Mouse (Mus musculus): ENCODE results near the gene Ccdc85b. TPM values are rescaled to one million over a fixed set of nuclear protein-coding genes. Genes with fewer than 3 reads are reported as not detected.

Ccdc85b gene
- polyA plus RNA-seq, 1 experiment = 3.3 TPM

DNA sequence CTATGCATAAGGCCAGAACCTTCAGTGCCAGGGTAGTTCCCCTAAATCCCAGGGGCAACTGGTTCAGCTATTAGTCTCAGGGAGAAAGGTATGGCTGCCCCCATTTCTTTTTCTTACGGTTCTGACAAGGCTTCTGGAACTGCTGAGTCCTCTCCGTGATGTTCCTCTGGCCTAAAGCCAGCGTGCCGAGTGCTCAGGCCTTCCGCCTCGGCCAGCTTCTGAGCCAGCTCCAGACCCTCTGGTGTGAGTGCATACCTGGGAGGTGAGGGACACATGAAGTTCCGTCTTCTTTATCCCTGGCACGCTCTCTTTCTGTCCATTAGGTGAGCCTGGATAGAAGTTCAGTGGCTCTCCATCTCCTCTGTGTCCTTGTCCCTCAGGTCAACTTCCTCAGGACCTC, 27.7 kb upstream of the Ccdc85b start:
- Histone ChIP-seq H3K4me1 (ENCODE audit: control insufficient read depth, insufficient read depth, low read length) (no peaks in the 10 kb centered on the region), H3K27me3 (ENCODE audit: control insufficient read depth, insufficient read depth, low read length, poor library complexity, severe bottlenecking) (no peaks in the 10 kb centered on the region), H3K9ac (ENCODE audit: low read depth, poor library complexity, severe bottlenecking) (no peak overlapping the region), H3K36me3 (ENCODE audit: control insufficient read depth, insufficient read depth, low read length, poor library complexity, severe bottlenecking) (0 out of 2 replicates have a peak, but pooled peaks cover 2% of the 10 kb centered on the region), H3K4me3 (ENCODE audit: low read depth, low read length) (no peak overlapping the region), H3K9me3 (replicated peaks; ENCODE audit: control insufficient read depth, insufficient read depth, low read length, poor library complexity, severe bottlenecking) (no peaks in the 10 kb centered on the region), H3K27ac (ENCODE audit: insufficient read depth, low read length) (no peak overlapping the region)
- TF ChIP-seq POLR2A (IDR thresholded peaks at IDR 0.05; ENCODE audit: insufficient read depth, low read length) (no peak), CTCF (IDR thresholded peaks at IDR 0.05; ENCODE audit: low read depth, low read length) (no peak), EP300 (IDR thresholded peaks at IDR 0.05; ENCODE audit: insufficient read depth, low read depth, low read length) (no peak)

DNA sequence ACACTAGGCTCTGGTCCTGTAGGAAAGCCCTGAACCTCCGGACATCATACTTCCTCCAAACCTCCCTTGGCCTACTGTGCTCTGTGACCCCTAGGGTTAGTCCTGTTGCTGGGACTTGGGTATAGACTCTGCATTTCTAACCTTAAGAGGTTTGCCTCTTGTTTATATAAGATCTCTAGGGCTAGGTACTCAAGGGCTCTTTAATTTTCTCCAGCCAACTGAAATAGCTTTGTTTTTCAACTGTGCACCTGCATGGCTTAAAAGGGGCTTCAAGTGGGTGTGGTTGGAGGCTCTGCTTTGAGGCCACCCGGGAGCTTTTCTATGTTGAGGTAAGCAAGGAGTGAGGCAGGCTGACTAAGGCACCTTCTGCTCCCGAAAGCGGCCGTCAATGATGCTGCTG, 26.8 kb upstream of the Ccdc85b start:
- no peak overlapping the region for H3K9ac ChIP-seq (ENCODE audit: low read depth, poor library complexity, severe bottlenecking)
- H3K27ac ChIP-seq (ENCODE audit: insufficient read depth, low read length) = no peak overlapping the region
- H3K36me3 ChIP-seq (ENCODE audit: control insufficient read depth, insufficient read depth, low read length, poor library complexity, severe bottlenecking) = 0 out of 2 replicates have a peak, but pooled peaks cover 2% of the 10 kb centered on the region
- no peaks in the 10 kb centered on the region for H3K4me1 ChIP-seq (ENCODE audit: control insufficient read depth, insufficient read depth, low read length)
- H3K27me3 ChIP-seq (ENCODE audit: control insufficient read depth, insufficient read depth, low read length, poor library complexity, severe bottlenecking) = no peaks in the 10 kb centered on the region
- TF ChIP-seq CTCF (IDR thresholded peaks at IDR 0.05; ENCODE audit: low read depth, low read length) (no peak), POLR2A (IDR thresholded peaks at IDR 0.05; ENCODE audit: insufficient read depth, low read length) (no peak), EP300 (IDR thresholded peaks at IDR 0.05; ENCODE audit: insufficient read depth, low read depth, low read length) (no peak)
- H3K9me3 ChIP-seq (replicated peaks; ENCODE audit: control insufficient read depth, insufficient read depth, low read length, poor library complexity, severe bottlenecking) = no peaks in the 10 kb centered on the region
- no peak overlapping the region for H3K4me3 ChIP-seq (ENCODE audit: low read depth, low read length)

DNA sequence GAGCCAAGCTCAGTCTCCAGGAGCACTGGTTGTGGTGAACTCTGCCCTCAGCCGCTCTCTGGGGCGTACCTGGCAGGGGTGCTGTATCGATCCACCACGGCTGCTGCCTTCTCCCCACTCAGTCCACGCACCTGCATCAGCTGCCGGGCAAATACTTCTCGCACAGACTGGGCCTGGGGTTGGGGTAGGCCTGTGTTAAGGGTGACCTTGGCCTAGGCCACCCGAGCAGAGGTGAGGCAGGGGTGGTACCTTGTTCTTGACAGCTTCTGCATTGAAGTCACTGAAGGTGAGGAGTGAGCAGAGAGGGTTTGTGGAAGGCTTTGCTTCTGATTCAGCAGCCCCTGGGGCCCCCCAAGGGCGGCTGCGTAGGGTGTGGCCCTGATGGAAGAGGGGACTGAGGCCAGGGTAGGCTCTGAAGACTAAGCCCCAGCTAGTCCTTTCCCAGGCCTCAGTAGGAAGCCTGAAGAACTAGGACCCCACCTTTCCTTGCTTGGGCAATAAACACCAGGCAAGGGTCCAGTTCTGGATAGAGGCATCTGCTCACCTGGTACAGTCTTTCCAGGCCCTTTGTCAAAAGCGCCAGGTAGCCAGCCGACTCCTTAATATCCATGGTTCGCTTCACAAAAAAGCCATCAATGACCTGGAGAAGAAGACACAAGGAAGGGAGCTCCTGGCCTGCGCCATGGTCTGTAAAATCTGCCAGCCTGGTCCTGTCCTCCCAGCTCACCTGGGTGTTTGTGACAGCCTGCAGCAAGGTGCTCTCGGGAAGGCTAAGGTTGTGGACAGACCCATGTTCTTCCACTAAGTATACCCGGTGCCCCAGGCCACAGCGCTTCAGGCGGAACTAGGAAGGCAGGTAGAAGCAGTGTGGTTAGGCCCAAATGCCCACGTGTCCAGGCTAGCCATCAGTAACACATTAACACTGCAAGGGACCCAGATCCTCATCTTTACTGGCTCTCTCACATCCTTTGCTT, 26.0 kb upstream of the Ccdc85b start:
- H3K9ac ChIP-seq (ENCODE audit: low read depth, poor library complexity, severe bottlenecking) = no peak overlapping the region
- TF ChIP-seq CTCF (IDR thresholded peaks at IDR 0.05; ENCODE audit: low read depth, low read length) (no peak), POLR2A (IDR thresholded peaks at IDR 0.05; ENCODE audit: insufficient read depth, low read length) (no peak), EP300 (IDR thresholded peaks at IDR 0.05; ENCODE audit: insufficient read depth, low read depth, low read length) (no peak)
- no peaks in the 10 kb centered on the region for H3K9me3 ChIP-seq (replicated peaks; ENCODE audit: control insufficient read depth, insufficient read depth, low read length, poor library complexity, severe bottlenecking)
- H3K4me1 ChIP-seq (ENCODE audit: control insufficient read depth, insufficient read depth, low read length) = no peaks in the 10 kb centered on the region
- no peaks in the 10 kb centered on the region for H3K27me3 ChIP-seq (ENCODE audit: control insufficient read depth, insufficient read depth, low read length, poor library complexity, severe bottlenecking)
- H3K36me3 ChIP-seq (ENCODE audit: control insufficient read depth, insufficient read depth, low read length, poor library complexity, severe bottlenecking) = 0 out of 2 replicates have a peak, but pooled peaks cover 2% of the 10 kb centered on the region
- no peak overlapping the region for H3K4me3 ChIP-seq (ENCODE audit: low read depth, low read length)
- H3K27ac ChIP-seq (ENCODE audit: insufficient read depth, low read length) = no peak overlapping the region

DNA sequence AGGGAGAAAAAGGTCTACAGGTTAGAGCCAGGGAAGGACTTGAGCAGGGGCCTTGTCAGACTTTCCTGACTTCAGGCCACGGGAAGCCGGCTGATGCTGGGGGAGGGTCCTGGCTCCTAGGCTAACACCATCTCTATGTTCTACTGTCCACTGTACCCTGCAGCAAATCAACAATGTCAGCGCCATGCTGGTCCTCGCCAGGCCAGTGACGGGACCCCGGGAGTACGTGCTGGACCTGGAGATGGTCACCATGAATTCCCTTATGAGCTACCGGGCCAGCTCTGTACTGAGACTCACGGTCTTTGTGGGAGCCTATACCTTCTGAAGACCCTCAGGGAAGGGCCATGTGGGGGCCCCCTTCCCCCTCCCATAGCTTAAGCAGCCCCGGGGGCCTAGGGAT, 23.7 kb upstream of the Ccdc85b start:
- Histone ChIP-seq H3K27ac (ENCODE audit: insufficient read depth, low read length) (no peak overlapping the region), H3K9me3 (replicated peaks; ENCODE audit: control insufficient read depth, insufficient read depth, low read length, poor library complexity, severe bottlenecking) (no peaks in the 10 kb centered on the region), H3K4me1 (ENCODE audit: control insufficient read depth, insufficient read depth, low read length) (no peaks in the 10 kb centered on the region), H3K27me3 (ENCODE audit: control insufficient read depth, insufficient read depth, low read length, poor library complexity, severe bottlenecking) (no peaks in the 10 kb centered on the region), H3K9ac (ENCODE audit: low read depth, poor library complexity, severe bottlenecking) (no peak overlapping the region), H3K4me3 (ENCODE audit: low read depth, low read length) (no peak overlapping the region), H3K36me3 (ENCODE audit: control insufficient read depth, insufficient read depth, low read length, poor library complexity, severe bottlenecking) (0 out of 2 replicates have a peak, but pooled peaks cover 2% of the 10 kb centered on the region)
- no peak for TF ChIP-seq POLR2A (IDR thresholded peaks at IDR 0.05; ENCODE audit: insufficient read depth, low read length)
- TF ChIP-seq CTCF (IDR thresholded peaks at IDR 0.05; ENCODE audit: low read depth, low read length) = no peak
- no peak for TF ChIP-seq EP300 (IDR thresholded peaks at IDR 0.05; ENCODE audit: insufficient read depth, low read depth, low read length)

DNA sequence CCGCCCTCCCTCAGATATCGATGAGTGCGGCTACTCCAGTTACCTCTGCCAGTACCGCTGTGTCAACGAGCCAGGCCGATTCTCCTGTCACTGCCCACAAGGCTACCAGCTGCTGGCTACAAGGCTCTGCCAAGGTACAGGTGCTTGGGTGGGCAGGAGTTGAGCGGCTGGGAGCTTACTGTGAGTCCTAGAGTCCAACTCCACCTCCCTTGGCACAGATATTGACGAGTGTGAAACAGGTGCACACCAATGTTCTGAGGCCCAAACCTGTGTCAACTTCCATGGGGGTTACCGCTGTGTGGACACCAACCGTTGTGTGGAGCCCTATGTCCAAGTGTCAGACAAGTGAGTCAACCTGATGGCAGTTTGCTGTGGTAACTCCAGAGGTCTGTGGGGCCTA, 22.3 kb upstream of the Ccdc85b start:
- no peak for TF ChIP-seq CTCF (IDR thresholded peaks at IDR 0.05; ENCODE audit: low read depth, low read length)
- TF ChIP-seq EP300 (IDR thresholded peaks at IDR 0.05; ENCODE audit: insufficient read depth, low read depth, low read length) = no peak
- no peak for TF ChIP-seq POLR2A (IDR thresholded peaks at IDR 0.05; ENCODE audit: insufficient read depth, low read length)
- no peaks in the 10 kb centered on the region for H3K4me1 ChIP-seq (ENCODE audit: control insufficient read depth, insufficient read depth, low read length)
- 0 out of 2 replicates have a peak, but pooled peaks cover 2% of the 10 kb centered on the region for H3K36me3 ChIP-seq (ENCODE audit: control insufficient read depth, insufficient read depth, low read length, poor library complexity, severe bottlenecking)
- H3K27ac ChIP-seq (ENCODE audit: insufficient read depth, low read length) = no peak overlapping the region
- H3K4me3 ChIP-seq (ENCODE audit: low read depth, low read length) = no peak overlapping the region
- no peaks in the 10 kb centered on the region for H3K27me3 ChIP-seq (ENCODE audit: control insufficient read depth, insufficient read depth, low read length, poor library complexity, severe bottlenecking)
- H3K9ac ChIP-seq (ENCODE audit: low read depth, poor library complexity, severe bottlenecking) = no peak overlapping the region
- H3K9me3 ChIP-seq (replicated peaks; ENCODE audit: control insufficient read depth, insufficient read depth, low read length, poor library complexity, severe bottlenecking) = no peaks in the 10 kb centered on the region

Measured in ES-Bruce4 (cell line).